Mouse (Mus musculus): ENCODE data around the gene Prmt2.

The Prmt2 gene

GRCm38 (mm10) chr10:76218240-76218639, 19.4 kb downstream of the Prmt2 start:
- no peak for DNase-seq (ENCODE audit: low spot score in 2 of 2)

- DNase-seq (ENCODE audit: low spot score in 2 of 2), result no peak
Measured at GRCm38 (mm10) chr10:76217056-76217455, 20.6 kb downstream of the Prmt2 start.

DNA sequence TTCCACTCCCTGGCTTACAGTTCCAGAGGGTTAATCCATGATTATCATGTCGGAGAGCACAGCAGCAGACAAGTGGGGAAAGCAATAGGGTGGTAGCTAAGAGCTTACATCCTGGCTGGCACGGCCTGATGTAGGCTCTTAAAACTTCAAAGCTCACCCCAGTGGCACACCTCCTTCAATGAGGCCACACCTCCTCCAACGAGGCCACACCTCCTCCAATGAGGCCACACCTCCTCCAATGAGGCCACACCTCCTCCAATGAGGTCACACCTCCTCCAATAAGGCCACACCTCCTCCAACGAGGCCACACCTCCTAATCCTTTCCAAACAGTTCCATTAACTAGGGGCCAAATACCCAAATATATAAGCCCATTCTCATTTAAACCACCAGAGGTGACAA, 23.5 kb downstream of the Prmt2 start:
- no peak for DNase-seq (ENCODE audit: low spot score in 2 of 2)

DNA sequence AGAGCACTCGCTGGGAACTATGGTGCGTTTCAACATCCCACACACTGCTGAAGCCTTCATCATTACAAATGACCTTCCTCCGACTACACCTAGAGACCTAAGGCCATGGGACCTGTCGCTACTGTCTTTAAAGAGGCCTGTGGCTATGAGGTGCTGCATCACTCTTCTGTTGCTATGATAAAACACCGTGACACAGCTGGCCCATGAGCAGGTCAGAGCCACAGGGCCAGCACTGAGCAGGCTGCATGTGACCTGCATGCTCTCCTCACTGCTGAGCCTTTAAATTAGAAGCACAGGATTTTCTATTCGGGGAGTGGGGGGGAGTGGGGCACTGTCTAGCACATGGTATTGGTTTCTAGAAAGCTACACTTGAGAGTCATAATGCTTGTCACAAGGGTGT, 25.5 kb downstream of the Prmt2 start:
- DNase-seq (ENCODE audit: low spot score in 2 of 2), result no peak

GRCm38 (mm10) chr10:76210806-76211205, 26.9 kb downstream of the Prmt2 start:
- DNase-seq (ENCODE audit: low spot score in 2 of 2), result no peak

- no peak for DNase-seq (ENCODE audit: low spot score in 2 of 2)
Measured at GRCm38 (mm10) chr10:76209241-76209640, 28.4 kb downstream of the Prmt2 start.

GRCm38 (mm10) chr10:76207262-76207796, 30.3 kb downstream of the Prmt2 start:
- no peak for DNase-seq (ENCODE audit: low spot score in 2 of 2)

- peak in 1 of 2 experiments; percentile 16 for DNase-seq (ENCODE audit: low spot score in 2 of 2)
Measured at GRCm38 (mm10) chr10:76203798-76204283, 33.8 kb downstream of the Prmt2 start.

DNA sequence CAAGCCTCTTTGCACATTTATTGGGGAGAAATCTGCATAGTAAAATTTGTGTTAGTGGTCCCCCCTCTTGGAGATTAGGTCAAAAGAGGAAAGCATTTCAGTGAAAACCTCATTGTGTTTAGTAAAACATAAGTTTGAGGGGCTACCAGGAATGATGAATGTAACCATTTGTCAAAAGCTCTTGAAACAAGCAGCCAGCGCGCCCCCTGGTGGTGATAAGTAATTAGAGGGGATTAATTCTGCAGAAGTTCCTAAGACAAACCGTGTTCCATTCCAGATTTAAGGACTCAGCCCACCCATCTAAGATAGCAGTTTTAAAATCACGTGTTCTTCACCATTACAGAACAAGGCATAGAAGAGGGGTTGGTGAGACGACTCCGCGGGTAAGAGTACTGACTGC, 35.7 kb downstream of the Prmt2 start:
- DNase-seq (ENCODE audit: low spot score in 2 of 2), result peak; percentile 36 to 62

DNA sequence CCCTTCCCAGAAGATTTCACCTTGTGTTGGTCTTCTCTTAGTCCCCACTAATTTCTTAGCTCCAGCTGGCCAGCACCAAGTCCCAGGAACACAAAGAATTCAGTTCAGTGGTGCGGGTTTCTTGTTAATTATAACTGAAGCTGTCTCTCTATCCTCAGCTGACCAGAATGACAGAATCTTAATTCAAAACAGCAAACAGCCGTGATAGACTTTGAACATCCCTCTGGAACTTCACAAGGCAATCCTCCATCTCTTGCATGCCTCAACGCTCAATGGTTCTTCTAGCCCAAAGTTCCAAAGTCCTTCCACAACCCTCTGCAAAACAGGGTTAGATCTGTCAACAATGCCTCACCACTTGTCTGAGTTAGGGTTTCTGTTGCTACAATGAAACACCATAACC, 36.2 kb downstream of the Prmt2 start:
- no peak for DNase-seq (ENCODE audit: low spot score in 2 of 2)

- no peak for DNase-seq (ENCODE audit: low spot score in 2 of 2)
Measured at GRCm38 (mm10) chr10:76188010-76188409, 49.7 kb downstream of the Prmt2 start.

- DNase-seq (ENCODE audit: low spot score in 2 of 2), result no peak
Measured at GRCm38 (mm10) chr10:76185216-76185615, 52.4 kb downstream of the Prmt2 start.

DNA sequence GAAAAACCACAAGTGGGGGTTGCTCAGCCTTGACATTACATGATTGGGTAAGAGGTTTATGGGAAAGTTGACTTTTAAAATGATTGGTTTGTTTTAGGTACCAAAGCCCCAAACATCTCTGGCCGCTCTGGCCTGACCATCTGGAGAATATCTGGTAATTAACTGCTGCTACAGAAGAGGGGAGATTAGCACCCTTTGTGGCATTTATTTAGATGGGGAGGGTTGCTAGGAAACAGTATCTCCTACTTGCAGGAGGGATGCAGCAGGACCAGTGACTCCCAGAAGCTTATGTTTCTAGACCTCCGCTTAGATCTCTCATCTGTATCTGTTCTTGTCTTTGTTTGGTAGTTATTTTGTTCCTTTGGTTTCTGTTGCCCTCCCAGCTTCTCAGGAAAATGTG, 62.8 kb downstream of the Prmt2 start:
- no peak for DNase-seq (ENCODE audit: low spot score in 2 of 2)

DNA sequence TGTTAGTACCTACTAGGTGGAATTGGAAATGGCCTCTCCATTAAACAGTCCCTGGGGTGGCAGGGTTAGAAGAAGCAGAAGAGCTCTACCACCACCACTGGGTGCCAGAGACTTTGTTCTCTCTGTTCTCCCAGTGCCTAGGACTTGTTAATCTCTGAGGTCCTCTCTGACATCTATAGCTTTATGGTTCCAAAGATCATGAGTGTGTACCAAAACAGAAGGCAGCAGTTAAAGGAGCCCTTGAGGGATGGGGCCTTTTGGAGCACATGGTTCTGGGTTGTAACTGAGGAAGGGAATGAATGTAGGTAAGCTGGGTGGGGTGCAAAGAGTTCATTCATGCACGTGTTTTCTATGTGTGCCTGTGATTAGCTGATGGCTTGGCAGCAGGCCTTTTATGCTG, 79.7 kb downstream of the Prmt2 start:
- DNase-seq (ENCODE audit: low spot score in 2 of 2), result no peak

GRCm38 (mm10) chr10:76157528-76157927, 80.1 kb downstream of the Prmt2 start:
- DNase-seq (ENCODE audit: low spot score in 2 of 2), result no peak

All from urinary bladder, postnatal 36 days (tissue).